Mouse (Mus musculus) hindbrain, embryonic 13.5 days (tissue): ENCODE measurements around the gene Flcn. TPM values are rescaled to one million over a fixed set of nuclear protein-coding genes. Genes with fewer than 3 reads are reported as not detected.
"Not testable (repeated sequence)": the region's sequence is repeated elsewhere in the genome, so short reads cannot be mapped to it uniquely, and the experiment has no call there.

Experiments
- ATAC-seq: fragments of 200-750 bp; cut with Nextera tagmentation; 2 replicates; pipeline ENCODE4 v1.8.0; 2017; ENCODE audit warnings: moderate TSS enrichment; ENCODE audit not compliant: low FRiP score
- H3K27ac ChIP-seq: fragments of 300-500 bp; sonication (generic); 2 replicates; pipeline ENCODE4 v1.5.1; 2015; ENCODE audit warnings: inconsistent platforms, mild to moderate bottlenecking, moderate library complexity
- H3K27me3 ChIP-seq: fragments of 300-500 bp; sonication (generic); 2 replicates; pipeline ENCODE4 v1.6.1; 2015; ENCODE audit warnings: mild to moderate bottlenecking, inconsistent platforms
- H3K36me3 ChIP-seq: fragments of 300-500 bp; sonication (generic); 2 replicates; pipeline ENCODE4 v1.6.1; 2015; ENCODE audit warnings: mild to moderate bottlenecking, inconsistent platforms
- H3K4me1 ChIP-seq: fragments of 300-500 bp; sonication (generic); replicated peaks from 2 replicates; pipeline ENCODE4 v1.6.1; 2015; ENCODE audit warnings: inconsistent platforms
- H3K4me2 ChIP-seq: fragments of 300-500 bp; sonication (generic); 2 replicates; pipeline ENCODE4 v1.6.1; 2015; ENCODE audit warnings: inconsistent platforms, mild to moderate bottlenecking, moderate library complexity
- H3K4me3 ChIP-seq: fragments of 300-500 bp; sonication (generic); 2 replicates; pipeline ENCODE4 v1.5.1; 2015; ENCODE audit warnings: mild to moderate bottlenecking, inconsistent platforms
- H3K9ac ChIP-seq: fragments of 300-500 bp; sonication (generic); 2 replicates; pipeline ENCODE4 v1.6.1; 2015; ENCODE audit warnings: mild to moderate bottlenecking, inconsistent platforms
- H3K9me3 ChIP-seq: fragments of 300-500 bp; sonication (generic); 2 replicates; pipeline ENCODE4 v1.6.1; 2016; ENCODE audit warnings: inconsistent platforms
- WGBS: fragments of 180-500 bp; shearing (Covaris S2); methylation state at CpG from one replicate; pipeline ENCODE4 v1.1.7; 2015; 5-methylcytosine and 5-hydroxymethylcytosine counted together
- polyA plus RNA-seq: library from polyadenylated mRNA; unstranded; fragments of >200 nt; fragmentation: Nextera tagmentation; extraction: Ambion mirVana; gene quantifications from 2 replicates; pipeline ENCODE4 v1.2.1, GENCODE M21; 2015

Gene Flcn
- polyA plus RNA-seq = 39.6 and 41.0 TPM in 2 replicates

DNA sequence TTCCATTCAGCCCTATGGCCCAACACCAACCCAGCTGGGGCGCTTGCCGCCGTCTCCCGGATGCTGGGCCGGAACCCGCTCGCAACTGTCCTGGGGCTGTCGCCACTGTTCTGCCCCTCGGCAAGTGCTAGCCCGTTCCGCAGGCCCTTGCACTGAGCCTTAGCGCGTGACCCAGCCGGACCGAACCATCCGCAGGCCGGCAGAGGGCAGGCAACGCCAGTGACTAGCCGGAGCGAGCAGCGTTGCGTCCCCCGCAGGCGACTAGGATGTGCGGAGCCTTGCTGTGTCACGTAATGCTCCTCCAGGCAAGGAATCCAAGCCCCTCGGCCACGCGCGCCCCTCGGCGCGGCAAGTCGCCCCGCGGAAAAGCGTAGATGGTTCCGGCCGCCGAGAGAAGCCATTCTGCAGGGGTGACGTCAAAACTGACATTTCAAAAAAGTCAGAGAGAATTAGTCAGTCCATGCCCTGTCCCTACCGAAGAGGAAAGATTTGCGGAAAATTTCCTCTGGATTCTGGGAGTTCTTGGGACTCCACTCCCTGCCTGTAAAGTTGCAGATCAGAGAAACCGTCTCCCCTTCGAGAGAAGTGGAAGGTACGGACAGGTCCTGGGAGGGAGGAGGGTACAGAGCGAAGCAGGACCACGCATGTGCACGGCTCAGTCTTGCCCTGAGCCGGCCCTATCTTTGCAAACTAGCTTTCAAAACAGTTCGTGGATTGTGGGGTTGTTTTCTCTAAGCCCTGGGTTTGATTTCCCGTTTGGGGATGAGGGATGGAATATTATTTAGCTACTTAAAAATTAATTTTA, at the start of gene Flcn:
Gene Flcn, minus strand, starts transcription at position 347 of the 805 bp plus-strand sequence.
- H3K36me3 ChIP-seq = peaks cover 29% of the 10 kb centered on the region
- H3K27me3 ChIP-seq = no peaks in the 10 kb centered on the region
- peak; percentile 98 for ATAC-seq
- H3K4me2 ChIP-seq = peak within 1 kb of the TSS; percentile 89
- WGBS = under 1% methylated on average over 52 of the region's 52 CpGs
- peaks cover 27% of the 10 kb centered on the region for H3K4me1 ChIP-seq
- peak within 1 kb of the TSS; percentile 90 for H3K9ac ChIP-seq
- no peaks in the 10 kb centered on the region for H3K9me3 ChIP-seq
- peak within 1 kb of the TSS; percentile 99 for H3K27ac ChIP-seq
- peak within 1 kb of the TSS; percentile 86 for H3K4me3 ChIP-seq

DNA sequence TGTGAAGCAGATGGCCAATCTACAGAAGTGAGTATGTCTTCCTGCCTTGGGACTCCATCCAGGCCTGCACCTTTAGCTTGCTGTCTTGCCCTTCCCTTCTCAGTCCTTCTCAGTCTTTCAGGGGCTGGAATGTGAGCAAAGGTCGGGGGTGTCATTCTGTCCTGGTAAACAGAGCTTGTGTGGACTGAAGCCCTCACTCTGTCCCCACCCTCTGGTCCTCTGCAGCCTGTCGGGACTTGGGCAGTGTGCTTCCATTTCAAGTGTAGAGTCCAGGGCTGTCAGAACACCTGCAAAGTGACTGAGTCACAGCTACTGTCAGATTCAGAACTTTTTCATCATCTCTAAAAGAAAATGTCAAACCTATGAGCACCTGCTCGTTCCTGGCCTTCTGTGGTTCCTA, 43.0 kb upstream of the Flcn start:
- no peak overlapping the region for H3K4me2 ChIP-seq
- H3K27me3 ChIP-seq = no peaks in the 10 kb centered on the region
- H3K9me3 ChIP-seq = no peaks in the 10 kb centered on the region
- H3K4me1 ChIP-seq = peaks cover 17% of the 10 kb centered on the region
- H3K27ac ChIP-seq = no peak overlapping the region
- WGBS = 77% methylated on average over 3 of the region's 3 CpGs
- H3K36me3 ChIP-seq = peaks cover 11% of the 10 kb centered on the region; the same call in 1 of the 2 replicates
- no peak overlapping the region for H3K4me3 ChIP-seq
- H3K9ac ChIP-seq = no peak overlapping the region
- ATAC-seq = no peak

DNA sequence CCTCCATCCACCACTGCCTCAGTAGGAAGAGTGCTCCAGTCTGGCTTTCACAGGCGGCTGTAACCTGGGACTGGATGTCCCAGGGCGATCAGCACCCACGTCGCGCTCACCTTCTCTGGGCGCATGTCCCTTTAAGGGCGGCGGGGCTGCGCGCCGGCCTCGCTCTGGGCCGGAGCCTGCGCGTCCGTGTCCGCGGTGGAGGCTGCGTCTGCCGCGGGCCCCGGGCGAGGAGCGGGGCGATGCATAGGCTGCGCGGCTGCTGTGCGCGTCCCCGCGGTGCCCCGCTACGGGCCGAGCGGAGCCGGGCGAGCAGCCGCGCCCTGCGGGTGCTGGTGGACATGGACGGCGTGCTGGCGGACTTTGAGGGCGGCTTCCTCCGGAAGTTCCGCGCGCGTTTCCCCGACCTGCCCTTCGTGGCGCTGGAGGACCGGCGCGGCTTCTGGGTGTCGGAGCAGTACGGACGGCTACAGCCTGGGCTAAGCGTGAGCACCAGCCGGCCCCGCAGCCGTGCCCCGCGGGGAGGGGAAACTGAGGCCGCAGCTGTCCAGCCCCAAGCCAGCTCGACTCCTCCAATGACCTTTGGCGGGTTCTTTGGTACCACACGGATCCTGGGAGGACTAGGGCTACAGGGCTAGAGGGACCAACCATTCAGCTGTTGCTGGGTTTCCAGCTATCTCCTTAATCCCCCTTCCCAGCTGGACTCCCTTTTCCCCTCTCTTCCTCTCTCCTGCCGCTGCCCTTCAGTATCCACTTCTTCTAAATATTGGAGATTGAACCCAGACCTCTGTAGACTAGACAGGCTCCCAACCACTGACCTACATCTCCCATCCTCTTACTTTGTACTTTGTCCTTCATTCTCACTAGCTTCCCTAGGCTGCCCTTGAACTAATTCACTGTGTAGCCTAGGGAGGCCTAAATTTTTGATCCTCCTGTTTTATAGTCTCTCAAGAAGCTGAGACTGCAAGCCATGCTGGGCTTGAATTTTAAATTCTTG, 38.4 kb upstream of the Flcn start:
- under 1% methylated on average over 69 of the region's 69 CpGs for WGBS

DNA sequence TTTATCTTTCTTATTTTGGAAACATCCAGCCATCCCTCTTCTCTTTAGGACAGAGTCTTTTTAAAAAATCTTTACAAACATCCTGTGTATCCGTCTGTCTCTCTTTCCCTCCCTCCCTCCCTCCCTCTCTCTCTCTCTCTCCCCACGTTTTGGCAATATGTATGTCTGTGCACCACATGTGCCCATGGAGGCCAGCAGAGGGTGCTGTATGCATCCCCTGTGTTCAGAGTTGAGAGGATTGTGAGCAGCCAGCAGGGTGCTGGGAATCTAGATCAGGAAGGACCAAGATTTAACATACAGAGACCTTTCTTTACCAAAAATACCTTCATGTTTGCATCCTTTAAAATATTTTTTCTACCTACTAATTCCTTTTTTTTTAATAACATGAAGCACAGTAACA, 37.3 kb upstream of the Flcn start:
- ATAC-seq = no peak
- Histone ChIP-seq H3K27ac (no peak overlapping the region), H3K27me3 (no peaks in the 10 kb centered on the region), H3K4me1 (peaks cover 29% of the 10 kb centered on the region), H3K4me2 (peak overlapping the region; percentile 76), H3K36me3 (0 out of 2 replicates have a peak, but pooled peaks cover 4% of the 10 kb centered on the region), H3K4me3 (peak overlapping the region; percentile 75; the same call in 1 of the 2 replicates), H3K9me3 (no peaks in the 10 kb centered on the region), H3K9ac (no peak overlapping the region)
- WGBS = 26% methylated on average over 2 of the region's 2 CpGs

More for the DNA sequence above, 38.4 kb upstream of the Flcn start:
- ATAC-seq = peak; percentile 92
- Histone ChIP-seq H3K4me1 (peaks cover 29% of the 10 kb centered on the region), H3K9ac (peak overlapping the region; percentile 90), H3K4me2 (peak overlapping the region; percentile 76), H3K4me3 (peak overlapping the region; percentile 75), H3K36me3 (peaks cover 7% of the 10 kb centered on the region; the same call in 1 of the 2 replicates), H3K27me3 (no peaks in the 10 kb centered on the region), H3K27ac (peak overlapping the region; percentile 91), H3K9me3 (no peaks in the 10 kb centered on the region)

DNA sequence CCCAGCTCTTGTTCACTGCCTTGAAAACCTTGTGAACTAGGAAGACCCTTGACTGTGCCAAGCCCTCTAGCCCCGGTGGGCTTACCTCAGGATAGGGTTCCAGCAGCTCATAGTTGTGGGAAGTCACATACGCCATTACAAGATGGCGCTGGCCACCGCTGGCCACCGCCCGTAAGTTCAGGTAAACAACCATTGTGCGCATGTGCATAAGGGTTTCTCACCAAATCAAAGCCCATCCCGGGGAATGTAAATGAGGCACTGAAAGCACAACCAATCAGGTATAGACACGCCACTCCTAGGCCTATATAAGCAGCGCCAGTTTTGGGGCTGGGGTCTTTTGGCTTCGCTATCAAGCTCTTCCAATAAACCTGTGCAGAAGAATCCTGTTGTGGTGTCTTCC, 36.5 kb upstream of the Flcn start:
- H3K9ac ChIP-seq = no peak overlapping the region
- WGBS = 99% methylated on average over 11 of the region's 11 CpGs
- ATAC-seq = no peak
- 0 out of 2 replicates have a peak, but pooled peaks cover 4% of the 10 kb centered on the region for H3K36me3 ChIP-seq
- no peaks in the 10 kb centered on the region for H3K27me3 ChIP-seq
- peaks cover 29% of the 10 kb centered on the region for H3K4me1 ChIP-seq
- H3K4me3 ChIP-seq = no peak overlapping the region
- H3K9me3 ChIP-seq = no peaks in the 10 kb centered on the region
- H3K4me2 ChIP-seq = no peak overlapping the region
- no peak overlapping the region for H3K27ac ChIP-seq

DNA sequence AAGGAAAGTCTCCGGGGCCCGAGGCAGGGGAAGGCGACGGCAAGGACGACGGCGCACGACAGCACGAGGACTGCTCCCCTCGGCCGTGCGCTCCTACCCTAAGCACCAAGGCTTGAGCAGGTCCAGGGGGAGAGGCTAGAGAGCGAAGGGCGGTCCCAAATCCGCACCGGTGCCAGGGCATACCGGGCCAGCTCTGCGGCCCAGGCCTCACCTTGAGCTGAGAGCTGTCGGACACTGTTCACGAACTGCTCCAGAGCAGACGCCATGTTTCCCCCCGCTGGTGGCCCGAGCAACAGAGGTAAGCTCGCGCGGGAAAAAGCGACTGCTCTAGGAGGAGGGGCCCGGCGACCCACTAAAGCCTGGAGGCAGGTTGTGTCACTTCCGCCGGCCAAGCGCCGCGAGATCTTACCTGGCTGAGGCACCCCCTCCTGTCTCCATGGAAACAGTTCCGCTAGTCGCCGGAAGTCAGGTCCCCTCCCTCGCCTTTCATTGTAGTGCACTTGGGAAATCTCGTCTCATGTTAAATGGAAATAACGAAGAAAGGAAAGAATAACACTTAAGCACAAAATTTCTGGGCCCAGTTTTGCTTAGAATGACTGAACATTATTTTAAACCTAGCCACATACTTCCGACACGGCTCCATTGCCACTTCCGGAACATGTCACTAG, 29.8 kb upstream of the Flcn start, which contains the start of gene Cops3:
Gene Cops3, minus strand, starts transcription at position 380 of the 668 bp plus-strand sequence.
- Histone ChIP-seq H3K4me1 (peaks cover 26% of the 10 kb centered on the region), H3K9me3 (no peaks in the 10 kb centered on the region), H3K4me3 (peak within 1 kb of the TSS; percentile 95), H3K36me3 (peaks cover 22% of the 10 kb centered on the region), H3K27ac (peak within 1 kb of the TSS; percentile 99), H3K27me3 (no peaks in the 10 kb centered on the region), H3K9ac (peak within 1 kb of the TSS; percentile 95), H3K4me2 (peak within 1 kb of the TSS; percentile 68)
- peak; percentile 97 for ATAC-seq
- WGBS = under 1% methylated on average over 43 of the region's 43 CpGs

DNA sequence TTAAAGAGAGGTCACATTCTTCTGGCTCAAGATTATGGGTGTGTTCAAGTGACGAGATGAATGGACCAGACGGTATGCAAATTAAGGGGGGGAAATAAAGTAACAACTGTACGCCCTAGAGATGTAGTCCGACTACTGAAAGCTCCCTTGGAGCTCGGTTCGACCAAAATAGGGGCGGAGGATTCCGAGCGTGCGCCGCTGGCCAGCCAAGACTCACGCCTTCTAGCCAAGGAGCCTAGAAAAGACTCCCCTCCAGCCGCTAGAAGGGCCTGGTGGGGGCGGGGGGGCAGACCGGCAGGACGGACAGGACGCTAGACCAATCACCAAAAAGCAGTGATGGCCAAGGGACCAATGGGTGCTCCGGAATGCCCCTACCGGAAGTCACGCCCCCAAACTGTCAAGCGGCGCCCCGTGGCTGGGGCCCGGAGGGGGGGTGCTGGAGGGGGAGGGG, 29.2 kb upstream of the Flcn start, which contains the start of gene Nt5m:
Gene Nt5m, plus strand, starts transcription at position 440 of the 451 bp plus-strand sequence.
- Histone ChIP-seq H3K4me1 (peaks cover 26% of the 10 kb centered on the region), H3K36me3 (peaks cover 23% of the 10 kb centered on the region), H3K9ac (peak within 1 kb of the TSS; percentile 95), H3K4me3 (peak within 1 kb of the TSS; percentile 95), H3K4me2 (peak within 1 kb of the TSS; percentile 68), H3K27ac (peak within 1 kb of the TSS; percentile 99), H3K9me3 (no peaks in the 10 kb centered on the region), H3K27me3 (no peaks in the 10 kb centered on the region)
- ATAC-seq = peak; percentile 97
- 0% methylated on average over 24 of the region's 24 CpGs for WGBS

DNA sequence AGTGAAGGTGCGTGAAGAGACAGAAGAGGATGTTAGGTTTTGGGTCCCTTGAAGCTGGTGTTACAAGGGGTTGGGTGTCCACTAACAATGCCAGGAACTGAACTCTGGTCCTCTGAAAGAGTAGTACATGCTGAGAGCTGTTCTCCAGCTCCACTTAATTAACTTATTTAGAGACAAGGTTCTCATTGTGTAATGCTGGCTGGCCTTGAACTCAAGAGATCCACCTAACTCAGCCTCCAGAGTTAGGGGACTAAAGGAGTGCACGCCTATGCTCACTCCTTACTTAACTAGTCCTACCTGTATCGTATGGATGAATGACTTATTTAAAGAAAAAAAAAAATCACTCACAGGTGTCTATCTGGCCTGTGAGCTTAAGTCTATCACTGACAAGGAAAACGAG, 28.6 kb upstream of the Flcn start:
- Histone ChIP-seq H3K4me1 (peaks cover 26% of the 10 kb centered on the region), H3K4me3 (peak overlapping the region; percentile 95), H3K27me3 (no peaks in the 10 kb centered on the region), H3K9me3 (no peaks in the 10 kb centered on the region), H3K36me3 (peaks cover 29% of the 10 kb centered on the region), H3K9ac (peak overlapping the region; percentile 95), H3K27ac (no peak overlapping the region), H3K4me2 (peak overlapping the region; percentile 68)
- 67% methylated on average over 4 of the region's 4 CpGs for WGBS
- ATAC-seq = no peak

DNA sequence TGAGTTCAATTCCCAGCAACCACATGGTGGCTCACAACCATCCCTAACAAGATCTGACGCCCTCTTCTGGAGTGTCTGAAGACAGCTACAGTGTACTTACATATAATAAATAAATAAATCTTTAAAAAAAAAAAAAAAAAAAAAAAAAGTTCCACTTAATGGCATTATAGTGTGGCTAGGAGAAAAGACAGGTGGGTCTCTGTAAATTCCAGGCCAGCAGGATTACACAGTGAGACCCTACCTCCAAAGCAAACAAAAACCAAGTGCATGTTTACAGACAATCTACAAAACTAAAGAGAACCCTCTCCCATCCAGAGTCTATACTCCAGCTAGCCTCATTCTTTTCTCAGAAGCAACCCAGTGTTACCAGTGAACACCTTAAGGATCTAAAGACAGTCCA, 28.0 kb upstream of the Flcn start:
- not testable (repeated sequence) for H3K9me3 ChIP-seq, H3K27ac ChIP-seq, H3K27me3 ChIP-seq, ATAC-seq
- Histone ChIP-seq H3K9ac (peak overlapping the region; percentile 95), H3K4me3 (peak overlapping the region; percentile 95), H3K36me3 (peaks cover 33% of the 10 kb centered on the region), H3K4me2 (peak overlapping the region; percentile 68), H3K4me1 (peaks cover 26% of the 10 kb centered on the region)
- WGBS = no CpG with 5 or more reads among the region's 1 CpGs

DNA sequence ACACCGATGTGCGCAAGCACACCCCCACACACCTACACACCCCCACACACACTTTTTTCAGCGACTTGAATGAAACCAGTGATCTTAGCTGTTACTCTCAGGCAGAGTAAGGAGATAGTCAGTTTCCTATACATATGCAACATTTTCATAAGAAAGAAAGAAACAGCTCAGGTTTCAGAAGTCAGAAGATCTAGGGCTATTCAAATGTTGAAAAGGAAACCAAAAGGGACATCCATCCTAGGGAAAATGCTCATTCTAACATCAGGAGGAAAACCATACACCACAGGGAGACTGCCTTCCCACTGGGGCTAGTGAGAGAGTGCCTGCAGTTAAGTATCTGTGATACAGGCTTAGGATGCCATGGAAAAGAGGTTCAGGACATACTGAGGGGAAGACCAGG, 11.8 kb upstream of the Flcn start:
- Histone ChIP-seq H3K4me2 (no peak overlapping the region), H3K27me3 (no peaks in the 10 kb centered on the region), H3K27ac (no peak overlapping the region), H3K9me3 (no peaks in the 10 kb centered on the region), H3K36me3 (peaks cover 97% of the 10 kb centered on the region), H3K4me1 (no peaks in the 10 kb centered on the region), H3K4me3 (no peak overlapping the region), H3K9ac (no peak overlapping the region)
- 92% methylated on average over 3 of the region's 3 CpGs for WGBS
- ATAC-seq = no peak

DNA sequence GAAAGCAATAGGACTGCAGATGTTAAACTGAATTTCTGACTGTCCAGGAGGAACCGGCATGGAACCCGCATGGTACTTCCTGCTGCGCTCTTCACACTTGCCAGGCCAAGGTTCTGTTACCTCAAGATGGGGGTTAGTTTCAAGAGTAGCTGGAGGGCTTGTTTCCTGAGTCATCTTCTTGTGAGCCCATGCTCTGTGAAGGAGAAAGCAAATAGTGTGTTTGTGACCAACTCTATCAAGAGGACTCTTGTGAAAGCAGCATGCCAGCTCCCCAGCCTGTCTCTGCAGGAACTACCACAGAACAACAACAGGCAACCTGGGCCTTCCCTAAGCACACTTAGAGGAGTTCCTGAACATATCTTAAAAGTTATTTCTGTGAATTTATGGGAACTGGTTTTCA, 8.1 kb upstream of the Flcn start:
- WGBS = 97% methylated on average over 3 of the region's 3 CpGs
- no peak overlapping the region for H3K4me3 ChIP-seq
- H3K4me1 ChIP-seq = no peaks in the 10 kb centered on the region
- no peaks in the 10 kb centered on the region for H3K27me3 ChIP-seq
- H3K9ac ChIP-seq = no peak overlapping the region
- no peak overlapping the region for H3K4me2 ChIP-seq
- no peaks in the 10 kb centered on the region for H3K9me3 ChIP-seq
- ATAC-seq = no peak
- H3K27ac ChIP-seq = no peak overlapping the region
- peaks cover 72% of the 10 kb centered on the region for H3K36me3 ChIP-seq
